Mouse (Mus musculus): ENCODE measurements around the gene Slc9a8.

DNA sequence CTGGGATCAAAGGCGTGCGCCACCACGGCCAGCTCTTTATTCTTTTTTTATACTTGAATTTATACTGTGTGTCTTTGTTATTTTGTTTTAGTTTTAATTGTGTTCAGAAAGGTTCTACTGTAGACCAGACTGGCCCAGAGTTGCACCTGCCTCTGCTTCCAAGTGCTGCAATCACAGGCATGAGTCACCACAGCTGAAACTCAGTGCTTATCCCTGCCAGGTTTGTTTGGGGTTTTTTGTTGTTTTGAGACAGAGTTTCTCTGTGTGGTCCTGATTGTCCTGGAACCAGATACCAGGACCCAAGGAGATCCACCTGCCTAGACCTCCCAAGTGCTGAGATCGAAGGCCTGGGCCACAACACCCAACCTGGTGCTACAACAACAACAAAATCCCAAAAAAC is 87.1 kb downstream of the Slc9a8 start:
- TF ChIP-seq CTCF (IDR thresholded peaks at IDR 0.05 in 2 of 3, conservative IDR thresholded peaks at IDR 0.05 in 1 of 3; ENCODE audit: control insufficient read depth in 1 of 3, insufficient read depth in 1 of 3, low read depth in 2 of 3, low read length in 3 of 3, poor library complexity in 1 of 3, severe bottlenecking in 1 of 3) = no peak
- no peak for TF ChIP-seq POLR2A (IDR thresholded peaks at IDR 0.05; ENCODE audit: control insufficient read depth in 1 of 2, insufficient read depth in 1 of 2, low read depth in 1 of 2, low read length in 2 of 2, poor library complexity in 1 of 2)
- TF ChIP-seq GABPA (IDR thresholded peaks at IDR 0.05; ENCODE audit: low read depth, low read length) = no peak
- no peak for TF ChIP-seq SMC3 (IDR thresholded peaks at IDR 0.05; ENCODE audit: low read depth, low read length)
- TF ChIP-seq JUND (IDR thresholded peaks at IDR 0.05; ENCODE audit: low read depth, low read length) = no peak
- no peak for TF ChIP-seq GATA1 (IDR thresholded peaks at IDR 0.05; ENCODE audit: low read depth, low read length)
- no peak for TF ChIP-seq POLR2AphosphoS2 (IDR thresholded peaks at IDR 0.05; ENCODE audit: low read length)
